In the genomic region with DNA sequence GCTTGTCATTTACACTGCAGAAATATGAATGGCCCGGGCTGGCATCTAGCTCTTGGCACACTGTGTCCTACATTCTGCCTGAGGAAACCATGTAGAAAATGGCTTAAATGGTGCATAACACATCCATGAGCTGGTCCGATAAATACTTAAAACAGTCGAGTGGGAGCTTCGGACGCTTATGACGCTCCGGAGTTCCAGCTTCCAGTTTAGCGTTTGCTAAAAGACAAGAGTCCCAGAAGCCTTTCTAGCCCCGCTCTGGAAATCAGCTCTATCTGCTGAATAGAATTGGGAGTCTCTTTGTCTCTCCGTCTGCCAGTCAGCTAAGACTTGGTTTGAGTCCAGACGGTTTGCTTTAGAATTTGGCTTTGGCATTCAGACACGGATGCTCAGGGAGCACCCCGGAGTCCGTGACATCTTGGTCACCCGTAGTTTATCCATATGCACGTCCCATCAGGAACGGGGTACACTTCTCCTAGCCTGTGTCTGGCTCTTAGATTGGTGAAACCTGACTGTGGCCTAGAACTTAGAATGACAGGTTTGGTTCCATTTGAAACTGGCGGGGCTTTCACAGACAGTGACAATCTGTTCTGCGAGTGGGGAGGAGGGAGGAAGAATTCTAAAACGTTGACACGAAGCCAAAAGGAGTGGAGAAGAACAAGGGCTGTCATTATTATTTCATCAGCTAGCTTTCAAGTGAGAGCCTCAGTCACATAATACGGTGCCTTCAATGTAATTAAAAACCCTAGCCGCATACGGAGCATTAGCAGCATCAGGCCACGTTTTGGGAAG, we compare ENCODE assay signal across 14 mouse cellular contexts.
DNase-seq lines count a peak whose midpoint lies in the region; ATAC-seq lines count a peak whose summit lies in the region.
"Had no signal": no experiment of that assay in that cellular context is flagged by ENCODE, and none has a peak within 500 bp of the region (broad histone marks: within the 10 kb centered on the region; RNA-seq: fewer than 3 reads in every experiment).

No protein-coding gene starts in this region.

- WGBS in forebrain, embryonic 16.5 days, result 18% methylated on average over 25 of the region's 25 CpGs

- DNase-seq in frontal cortex, postnatal 36 days (ENCODE audit: low spot score in 2 of 2), result no peak
- peak; percentile 11 for DNase-seq in cerebellum, adult 11 months
- DNase-seq in layer of hippocampus, postnatal 36 days, result peak; percentile 24 to 43
- DNase-seq in urinary bladder, postnatal 36 days (ENCODE audit: low spot score in 2 of 2), result no peak
- no peak for DNase-seq in right cerebral cortex, adult 2 months (ENCODE audit: low spot score in 2 of 2)
- DNase-seq: adrenal gland, adult 8-10 months; heart, postnatal 14 days; kidney, adult 9 months had no signal

- H3K27me3 ChIP-seq in forebrain, embryonic 16.5 days (replicated peaks; ENCODE audit: control insufficient read depth, insufficient read depth, low read length), result no peaks in the 10 kb centered on the region
- H3K27me3 ChIP-seq: liver, embryonic 15.5 days had no signal

- H3K4me2 ChIP-seq in forebrain, embryonic 16.5 days (ENCODE audit: low read length), result peak overlapping the region; percentile 15; the same call in 1 of the 2 replicates
- H3K4me2 ChIP-seq: liver, embryonic 15.5 days had no signal

- 0 out of 2 replicates have a peak, but pooled peaks have one; percentile 29 for ATAC-seq in frontal cortex, adult (ENCODE audit: low TSS enrichment)
- ATAC-seq in forebrain, embryonic 16.5 days, result peak; percentile 82
- ATAC-seq in megakaryocyte, adult 5-6 weeks (ENCODE audit: poor library complexity, severe bottlenecking), result no peak

- no peak overlapping the region for H3K4me3 ChIP-seq in forebrain, embryonic 16.5 days (replicated peaks; ENCODE audit: low read length)
- H3K4me3 ChIP-seq: liver, embryonic 15.5 days had no signal

- no peak overlapping the region for H3K9ac ChIP-seq in forebrain, embryonic 16.5 days (replicated peaks; ENCODE audit: low read depth, low read length)
- H3K9ac ChIP-seq: liver, embryonic 15.5 days had no signal

- peak overlapping the region; percentile 71 for H3K27ac ChIP-seq in forebrain, embryonic 16.5 days (ENCODE audit: low read length)
- H3K27ac ChIP-seq: liver, embryonic 15.5 days; macrophage had no signal

- peaks cover 20% of the 10 kb centered on the region for H3K4me1 ChIP-seq in forebrain, embryonic 16.5 days (replicated peaks; ENCODE audit: control insufficient read depth, insufficient read depth, low read length)
- H3K4me1 ChIP-seq: liver, embryonic 15.5 days had no signal

- no peaks in the 10 kb centered on the region for H3K9me3 ChIP-seq in forebrain, embryonic 16.5 days (ENCODE audit: control insufficient read depth, low read length)
- H3K9me3 ChIP-seq: liver, embryonic 15.5 days had no signal

- no peaks in the 10 kb centered on the region for H3K36me3 ChIP-seq in forebrain, embryonic 16.5 days (ENCODE audit: control insufficient read depth, insufficient read depth)
- H3K36me3 ChIP-seq: G1E; liver, embryonic 15.5 days had no signal

Comparison
In these comparisons a context has a peak if more than half of its experiments do, and no peak if none do; other contexts are left out.
1. DNase-seq: peak in cerebellum, adult 11 months (single experiment) and layer of hippocampus, postnatal 36 days (2 of 2); none in frontal cortex, postnatal 36 days (0 of 2), urinary bladder, postnatal 36 days (0 of 2) and right cerebral cortex, adult 2 months (0 of 2).